Mouse (Mus musculus) cerebellum, postnatal 36 days (tissue): ENCODE measurements at regions not wholly inside any gene's neighbourhood (a gene's known extent, or its start where the extent isn't known, plus 50 kb on each side); places are given as distances from the start of the nearest gene placed in this dataset.
A peak's percentile ranks its signal among the peaks of the same experiment; 100 is the strongest.

Experiments
- DNase-seq, 2 experiments: peaks; one replicate each; pipeline ENCODE4 v3.0.0; 2021 to 2022; ENCODE audit warnings: mixed read lengths in 2 of 2

- no peak for DNase-seq
Measured at GRCm38 (mm10) chr11:85966207-85966606, 80.0 kb downstream of the Tbx4 start.

- no peak for DNase-seq
Measured at GRCm38 (mm10) chr11:85970287-85970686, 84.1 kb downstream of the Tbx4 start.

- DNase-seq, result peak; percentile 51
Measured at GRCm38 (mm10) chr11:85972385-85972784, 86.2 kb downstream of the Tbx4 start.

GRCm38 (mm10) chr11:85973736-85974135 lies 87.5 kb downstream of the Tbx4 start:
- DNase-seq, result no peak

GRCm38 (mm10) chr11:85976693-85977434 lies 90.6 kb downstream of the Tbx4 start:
- DNase-seq, result no peak

- DNase-seq, result no peak
Measured at GRCm38 (mm10) chr11:85980388-85980787, 94.2 kb downstream of the Tbx4 start.

GRCm38 (mm10) chr11:85981561-85981960 lies 95.3 kb downstream of the Tbx4 start:
- no peak for DNase-seq

- DNase-seq, result no peak
Measured at GRCm38 (mm10) chr11:85986338-85986737, 100.1 kb downstream of the Tbx4 start.

GRCm38 (mm10) chr11:85987181-85987580 lies 101.0 kb downstream of the Tbx4 start:
- DNase-seq, result no peak

GRCm38 (mm10) chr11:85989536-85989935 lies 103.3 kb downstream of the Tbx4 start:
- DNase-seq, result no peak

- DNase-seq, result no peak
Measured at GRCm38 (mm10) chr11:85989940-85990493, 103.8 kb downstream of the Tbx4 start.

- peak; percentile 22 to 26 for DNase-seq
Measured at GRCm38 (mm10) chr11:85995318-85996095, 109.3 kb downstream of the Tbx4 start.

GRCm38 (mm10) chr11:85996686-85997085 lies 110.5 kb downstream of the Tbx4 start:
- DNase-seq, result no peak

- peak in 1 of 2 experiments; percentile 15 for DNase-seq
Measured at GRCm38 (mm10) chr11:86003341-86003740, 117.1 kb downstream of the Tbx4 start.

- no peak for DNase-seq
Measured at GRCm38 (mm10) chr11:86005284-86005683, 119.1 kb downstream of the Tbx4 start.

- no peak for DNase-seq
Measured at GRCm38 (mm10) chr11:86005899-86006445, 119.8 kb downstream of the Tbx4 start.

- DNase-seq, result no peak
Measured at GRCm38 (mm10) chr11:86006859-86007258, 120.6 kb downstream of the Tbx4 start.
